Mouse (Mus musculus): ENCODE measurements at regions not wholly inside any gene's neighbourhood (a gene's known extent, or its start where the extent isn't known, plus 50 kb on each side); places are given as distances from the start of the nearest gene placed in this dataset.

DNA sequence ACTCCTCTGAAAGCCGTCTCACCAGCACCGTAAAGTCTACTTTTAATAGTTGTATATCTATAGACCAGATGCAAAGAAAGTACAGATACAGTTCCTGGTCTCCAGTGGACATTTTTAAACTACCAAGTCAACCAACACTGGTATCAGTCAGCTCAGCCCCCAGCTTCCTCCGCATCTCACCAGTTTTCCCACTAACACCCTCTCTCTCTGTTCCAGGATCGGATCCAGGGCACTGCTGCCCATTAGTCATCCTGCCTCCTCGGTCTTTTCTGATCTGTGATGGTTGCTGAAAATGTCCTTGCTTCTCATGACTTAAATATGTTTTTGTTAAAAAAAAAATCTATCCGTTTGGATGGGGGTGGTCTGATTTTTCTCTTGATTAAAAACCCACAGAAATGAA, 598.1 kb upstream of the 3110018I06Rik start:
- Histone ChIP-seq H3K4me1 (ENCODE audit: control insufficient read depth) (no peaks in the 10 kb centered on the region), H3K4me3 (replicated peaks) (no peak overlapping the region), H3K27me3 (ENCODE audit: control insufficient read depth) (no peaks in the 10 kb centered on the region; the same call in 1 of the 2 replicates), H3K9me3 (ENCODE audit: control insufficient read depth, low read length) (peaks cover 51% of the 10 kb centered on the region), H3K36me3 (ENCODE audit: control insufficient read depth) (no peaks in the 10 kb centered on the region)
- TF ChIP-seq TAL1 (IDR thresholded peaks at IDR 0.05; ENCODE audit: low read length), result no peak
- TF ChIP-seq GATA1 (IDR thresholded peaks at IDR 0.05; ENCODE audit: low read length), result no peak

GRCm38 (mm10) chr12:106894061-106894460, 594.4 kb upstream of the 3110018I06Rik start:
- no peak overlapping the region for H3K4me3 ChIP-seq (replicated peaks)
- H3K4me1 ChIP-seq (ENCODE audit: control insufficient read depth), result no peaks in the 10 kb centered on the region
- TF ChIP-seq TAL1 (IDR thresholded peaks at IDR 0.05; ENCODE audit: low read length), result no peak
- TF ChIP-seq GATA1 (IDR thresholded peaks at IDR 0.05; ENCODE audit: low read length), result no peak
- no peaks in the 10 kb centered on the region for H3K36me3 ChIP-seq (ENCODE audit: control insufficient read depth)
- H3K27me3 ChIP-seq (ENCODE audit: control insufficient read depth), result no peaks in the 10 kb centered on the region
- H3K9me3 ChIP-seq (ENCODE audit: control insufficient read depth, low read length), result peaks cover 33% of the 10 kb centered on the region

DNA sequence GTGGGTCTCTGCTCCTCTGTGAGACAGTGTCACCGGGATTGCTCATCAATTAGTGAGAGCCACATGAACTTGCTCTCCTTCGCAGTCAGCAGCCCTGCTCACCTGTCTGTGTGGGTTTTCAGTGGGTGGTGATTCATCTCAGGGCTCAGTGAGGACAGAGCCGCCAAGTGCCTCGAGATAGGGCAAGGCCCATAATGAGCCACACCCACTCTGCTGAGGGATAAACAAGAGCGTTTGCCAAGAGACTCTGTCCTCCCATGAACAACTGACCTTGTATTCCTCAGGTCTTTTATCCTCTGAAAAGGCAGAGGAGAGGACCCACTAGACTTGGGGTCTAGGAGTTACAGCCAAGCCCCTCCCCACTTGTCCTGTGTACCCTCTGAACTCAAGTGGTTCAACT, 584.2 kb upstream of the 3110018I06Rik start:
- Histone ChIP-seq H3K36me3 (ENCODE audit: control insufficient read depth) (no peaks in the 10 kb centered on the region), H3K4me3 (replicated peaks) (no peak overlapping the region), H3K9me3 (ENCODE audit: control insufficient read depth, low read length) (peaks cover 64% of the 10 kb centered on the region), H3K4me1 (ENCODE audit: control insufficient read depth) (no peaks in the 10 kb centered on the region), H3K27me3 (ENCODE audit: control insufficient read depth) (no peaks in the 10 kb centered on the region)
- TF ChIP-seq TAL1 (IDR thresholded peaks at IDR 0.05; ENCODE audit: low read length) (no peak), GATA1 (IDR thresholded peaks at IDR 0.05; ENCODE audit: low read length) (no peak)

DNA sequence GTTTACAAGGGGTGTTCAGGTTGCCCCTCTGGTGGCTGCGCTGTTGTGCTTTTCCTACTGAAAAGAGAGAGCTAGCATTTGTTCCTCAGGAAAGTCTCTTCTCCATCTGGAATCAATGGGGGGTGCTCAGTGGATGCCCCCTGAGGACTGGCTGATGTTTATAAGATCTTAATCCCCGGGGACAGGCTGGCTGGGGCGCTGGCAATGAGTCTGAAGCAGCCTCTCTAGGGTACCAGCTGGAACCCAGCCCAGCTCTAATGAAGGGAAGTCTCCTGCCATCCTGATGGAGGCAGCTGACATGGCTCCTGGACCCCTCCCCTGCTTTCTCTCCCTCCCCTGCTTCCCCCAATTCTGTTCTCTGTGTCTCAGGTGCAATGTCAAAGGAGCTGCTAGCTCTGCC, 575.6 kb upstream of the 3110018I06Rik start:
- H3K9me3 ChIP-seq (ENCODE audit: control insufficient read depth, low read length), result peaks cover 40% of the 10 kb centered on the region
- TF ChIP-seq GATA1 (IDR thresholded peaks at IDR 0.05; ENCODE audit: low read length) (no peak), TAL1 (IDR thresholded peaks at IDR 0.05; ENCODE audit: low read length) (no peak)

GRCm38 (mm10) chr12:106922571-106922991, 565.9 kb upstream of the 3110018I06Rik start:
- Histone ChIP-seq H3K4me3 (replicated peaks) (no peak overlapping the region), H3K9me3 (ENCODE audit: control insufficient read depth, low read length) (peaks cover 52% of the 10 kb centered on the region), H3K36me3 (ENCODE audit: control insufficient read depth) (no peaks in the 10 kb centered on the region), H3K27me3 (ENCODE audit: control insufficient read depth) (no peaks in the 10 kb centered on the region), H3K4me1 (ENCODE audit: control insufficient read depth) (no peaks in the 10 kb centered on the region)
- TF ChIP-seq TAL1 (IDR thresholded peaks at IDR 0.05; ENCODE audit: low read length) (no peak), GATA1 (IDR thresholded peaks at IDR 0.05; ENCODE audit: low read length) (no peak)

More for the DNA sequence above, 575.6 kb upstream of the 3110018I06Rik start:
- no peak overlapping the region for H3K4me3 ChIP-seq (replicated peaks)
- no peaks in the 10 kb centered on the region for H3K27me3 ChIP-seq (ENCODE audit: control insufficient read depth)
- no peaks in the 10 kb centered on the region for H3K36me3 ChIP-seq (ENCODE audit: control insufficient read depth)
- H3K4me1 ChIP-seq (ENCODE audit: control insufficient read depth), result no peaks in the 10 kb centered on the region

DNA sequence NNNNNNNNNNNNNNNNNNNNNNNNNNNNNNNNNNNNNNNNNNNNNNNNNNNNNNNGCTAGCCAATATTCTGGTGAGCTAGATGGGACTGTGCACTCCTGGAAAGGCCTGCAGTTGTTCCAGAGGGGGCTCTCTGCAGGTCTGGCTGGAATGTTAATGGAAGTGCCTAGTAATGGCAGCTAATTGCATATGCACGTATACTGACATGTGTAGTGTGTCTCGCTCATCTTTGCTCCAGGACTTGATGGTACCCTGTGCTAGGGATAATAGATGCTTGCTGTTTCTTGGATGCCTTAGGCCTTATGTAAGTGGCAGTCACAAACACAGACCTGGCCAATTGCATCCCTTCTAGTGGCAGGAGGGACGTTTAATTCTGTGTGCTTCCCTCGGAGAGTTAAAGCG, 560.0 kb upstream of the 3110018I06Rik start:
- no peaks in the 10 kb centered on the region for H3K36me3 ChIP-seq (ENCODE audit: control insufficient read depth)
- no peak for TF ChIP-seq TAL1 (IDR thresholded peaks at IDR 0.05; ENCODE audit: low read length)
- no peaks in the 10 kb centered on the region for H3K4me1 ChIP-seq (ENCODE audit: control insufficient read depth)
- no peaks in the 10 kb centered on the region for H3K27me3 ChIP-seq (ENCODE audit: control insufficient read depth)
- no peak overlapping the region for H3K4me3 ChIP-seq (replicated peaks)
- H3K9me3 ChIP-seq (ENCODE audit: control insufficient read depth, low read length), result peaks cover 55% of the 10 kb centered on the region

- Histone ChIP-seq H3K9me3 (ENCODE audit: control insufficient read depth, low read length) (peaks cover 50% of the 10 kb centered on the region), H3K4me3 (replicated peaks) (no peak overlapping the region), H3K4me1 (ENCODE audit: control insufficient read depth) (no peaks in the 10 kb centered on the region), H3K27me3 (ENCODE audit: control insufficient read depth) (no peaks in the 10 kb centered on the region), H3K36me3 (ENCODE audit: control insufficient read depth) (no peaks in the 10 kb centered on the region)
- TF ChIP-seq TAL1 (IDR thresholded peaks at IDR 0.05; ENCODE audit: low read length), result no peak
Measured at GRCm38 (mm10) chr12:106929161-106929560, 559.3 kb upstream of the 3110018I06Rik start.

GRCm38 (mm10) chr12:106931591-106931990, 556.8 kb upstream of the 3110018I06Rik start:
- TF ChIP-seq GATA1 (IDR thresholded peaks at IDR 0.05; ENCODE audit: low read length) (no peak), TAL1 (IDR thresholded peaks at IDR 0.05; ENCODE audit: low read length) (no peak)

GRCm38 (mm10) chr12:106939381-106939780, 549.1 kb upstream of the 3110018I06Rik start:
- Histone ChIP-seq H3K27me3 (ENCODE audit: control insufficient read depth) (no peaks in the 10 kb centered on the region), H3K9me3 (ENCODE audit: control insufficient read depth, low read length) (peaks cover 62% of the 10 kb centered on the region), H3K4me3 (replicated peaks) (no peak overlapping the region), H3K4me1 (ENCODE audit: control insufficient read depth) (no peaks in the 10 kb centered on the region), H3K36me3 (ENCODE audit: control insufficient read depth) (no peaks in the 10 kb centered on the region)
- TF ChIP-seq TAL1 (IDR thresholded peaks at IDR 0.05; ENCODE audit: low read length) (no peak), GATA1 (IDR thresholded peaks at IDR 0.05; ENCODE audit: low read length) (no peak)

More at GRCm38 (mm10) chr12:106931591-106931990, 556.8 kb upstream of the 3110018I06Rik start:
- Histone ChIP-seq H3K27me3 (ENCODE audit: control insufficient read depth) (no peaks in the 10 kb centered on the region), H3K9me3 (ENCODE audit: control insufficient read depth, low read length) (peaks cover 52% of the 10 kb centered on the region), H3K4me3 (replicated peaks) (no peak overlapping the region), H3K4me1 (ENCODE audit: control insufficient read depth) (no peaks in the 10 kb centered on the region), H3K36me3 (ENCODE audit: control insufficient read depth) (no peaks in the 10 kb centered on the region)

GRCm38 (mm10) chr12:106943874-106944273, 544.6 kb upstream of the 3110018I06Rik start:
- TF ChIP-seq GATA1 (IDR thresholded peaks at IDR 0.05; ENCODE audit: low read length) (no peak), TAL1 (IDR thresholded peaks at IDR 0.05; ENCODE audit: low read length) (no peak)
- no peaks in the 10 kb centered on the region for H3K27me3 ChIP-seq (ENCODE audit: control insufficient read depth)
- no peaks in the 10 kb centered on the region for H3K4me1 ChIP-seq (ENCODE audit: control insufficient read depth)
- no peaks in the 10 kb centered on the region for H3K36me3 ChIP-seq (ENCODE audit: control insufficient read depth)
- peaks cover 47% of the 10 kb centered on the region for H3K9me3 ChIP-seq (ENCODE audit: control insufficient read depth, low read length)
- no peak overlapping the region for H3K4me3 ChIP-seq (replicated peaks)
